Mouse (Mus musculus) testis, adult 2 months (tissue): ENCODE data around the gene Atxn7.

ENCODE experiments used
- CTCF ChIP-seq: fragments of 200-500 bp; IDR thresholded peaks from 2 replicates; pipeline ENCODE4 v1.5.1; 2012; ENCODE audit warnings: low read depth, mild to moderate bottlenecking, inconsistent platforms, low read length, moderate library complexity; ENCODE audit not compliant: control insufficient read depth, insufficient read depth, insufficient replicate concordance
- POLR2A ChIP-seq: fragments of 200-500 bp; IDR thresholded peaks from 2 replicates; pipeline ENCODE4 v1.6.1; 2012; ENCODE audit warnings: low read depth, mild to moderate bottlenecking, inconsistent platforms, low read length, moderate library complexity; ENCODE audit not compliant: control insufficient read depth

- TF ChIP-seq CTCF (no peak), POLR2A (no peak)
Measured at GRCm38 (mm10) chr14:14068553-14068952, 107.3 kb downstream of the Atxn7 start.
